Mouse (Mus musculus) skeletal muscle tissue, adult 2 months (tissue): ENCODE results near the gene Pax5.
A peak's percentile ranks its signal among the peaks of the same experiment; 100 is the strongest.

Experiments used
- DNase-seq: peaks from one replicate; pipeline ENCODE4 v3.0.0-alpha.2; 2012; ENCODE audit warnings: low read depth, low spot score

Gene Pax5

GRCm38 (mm10) chr4:44544495-44544894 is 165.8 kb downstream of the Pax5 start:
- DNase-seq: no peak

- no peak for DNase-seq
These were observed 166.4 kb downstream of the Pax5 start for GRCm38 (mm10) chr4:44543880-44544279.

- DNase-seq: no peak
These were observed 168.2 kb downstream of the Pax5 start for GRCm38 (mm10) chr4:44542101-44542500.

- no peak for DNase-seq
These were observed 171.8 kb downstream of the Pax5 start for GRCm38 (mm10) chr4:44538488-44538887.

GRCm38 (mm10) chr4:44536794-44537193 is 173.5 kb downstream of the Pax5 start:
- DNase-seq: peak; percentile 9

- no peak for DNase-seq
These were observed 174.6 kb downstream of the Pax5 start for GRCm38 (mm10) chr4:44535646-44536045.

GRCm38 (mm10) chr4:44533286-44533685 is 177.0 kb downstream of the Pax5 start:
- DNase-seq: no peak

GRCm38 (mm10) chr4:44532731-44533130 is 177.6 kb downstream of the Pax5 start:
- DNase-seq: no peak

GRCm38 (mm10) chr4:44525336-44525735 is 185.0 kb downstream of the Pax5 start:
- no peak for DNase-seq

- DNase-seq: no peak
These were observed 191.4 kb downstream of the Pax5 start for GRCm38 (mm10) chr4:44518923-44519322.

GRCm38 (mm10) chr4:44513981-44514380 is 196.3 kb downstream of the Pax5 start:
- no peak for DNase-seq

- no peak for DNase-seq
These were observed 198.6 kb downstream of the Pax5 start for GRCm38 (mm10) chr4:44511682-44512081.

GRCm38 (mm10) chr4:44508386-44509226 is 201.7 kb downstream of the Pax5 start:
- DNase-seq: no peak

GRCm38 (mm10) chr4:44507861-44508260 is 202.4 kb downstream of the Pax5 start:
- no peak for DNase-seq

- no peak for DNase-seq
These were observed 205.3 kb downstream of the Pax5 start for GRCm38 (mm10) chr4:44504998-44505397.

- no peak for DNase-seq
These were observed 208.0 kb downstream of the Pax5 start for GRCm38 (mm10) chr4:44502196-44502867.

GRCm38 (mm10) chr4:44498156-44498555 is 212.1 kb downstream of the Pax5 start:
- no peak for DNase-seq

GRCm38 (mm10) chr4:44495836-44496235 is 214.5 kb downstream of the Pax5 start:
- DNase-seq: no peak

GRCm38 (mm10) chr4:44493756-44494155 is 216.5 kb downstream of the Pax5 start:
- DNase-seq: no peak

- DNase-seq: no peak
These were observed 219.4 kb downstream of the Pax5 start for GRCm38 (mm10) chr4:44490872-44491271.

GRCm38 (mm10) chr4:44488702-44489101 is 221.6 kb downstream of the Pax5 start:
- DNase-seq: no peak

GRCm38 (mm10) chr4:44488219-44488618 is 222.1 kb downstream of the Pax5 start:
- no peak for DNase-seq

- DNase-seq: no peak
These were observed 227.4 kb downstream of the Pax5 start for GRCm38 (mm10) chr4:44482851-44483250.
